Mouse (Mus musculus) liver, adult 2 months (tissue): ENCODE measurements at regions not wholly inside any gene's neighbourhood (a gene's known extent, or its start where the extent isn't known, plus 50 kb on each side); places are given as distances from the start of the nearest gene placed in this dataset.

Experiments used
- CTCF ChIP-seq: fragments of 200-500 bp; IDR thresholded peaks from 2 replicates; pipeline ENCODE4 v1.5.1; 2011; ENCODE audit warnings: low read depth, low read length, control low read depth
- POLR2A ChIP-seq: fragments of 200-500 bp; IDR thresholded peaks from 2 replicates; pipeline ENCODE4 v1.6.1; 2011; ENCODE audit warnings: low read length, control low read depth; ENCODE audit not compliant: insufficient read depth; ENCODE audit errors: extremely low read depth

GRCm38 (mm10) chr7:129791450-129791820 is 199.8 kb downstream of the Wdr11 start:
- TF ChIP-seq CTCF = no peak
- TF ChIP-seq POLR2A = no peak
